Mouse (Mus musculus): ENCODE data around the gene Cenps. TPM values are rescaled to one million over a fixed set of nuclear protein-coding genes. Genes with fewer than 3 reads are reported as not detected.

Cenps gene
- polyA plus RNA-seq, 1 experiment from 2014 or later, result 72.8 TPM

GRCm38 (mm10) chr4:149150256-149150655 is 12.8 kb upstream of the Cenps start:
- Histone ChIP-seq H3K36me3 (peaks cover 64% of the 10 kb centered on the region), H3K27ac (replicated peaks) (no peak overlapping the region)
- WGBS, result 88% methylated on average over 11 of the region's 11 CpGs

GRCm38 (mm10) chr4:149149611-149150010 is 12.2 kb upstream of the Cenps start:
- Histone ChIP-seq H3K27ac (replicated peaks) (0 out of 2 replicates have a peak overlapping the region, but pooled peaks have one; percentile 9), H3K4me1 (peaks cover 21% of the 10 kb centered on the region), H3K9me3 (replicated peaks) (no peaks in the 10 kb centered on the region), H3K36me3 (peaks cover 57% of the 10 kb centered on the region), H3K4me3 (no peak overlapping the region), H3K27me3 (ENCODE audit: low read depth, poor library complexity, severe bottlenecking) (no peaks in the 10 kb centered on the region)
- DNase-seq (ENCODE audit: low spot score), result no peak
- WGBS, result 76% methylated on average over 7 of the region's 7 CpGs

More at GRCm38 (mm10) chr4:149150256-149150655, 12.8 kb upstream of the Cenps start:
- Histone ChIP-seq H3K27me3 (ENCODE audit: low read depth, poor library complexity, severe bottlenecking) (no peaks in the 10 kb centered on the region), H3K9me3 (replicated peaks) (no peaks in the 10 kb centered on the region), H3K4me3 (no peak overlapping the region), H3K4me1 (peaks cover 14% of the 10 kb centered on the region)
- no peak for DNase-seq (ENCODE audit: low spot score)

GRCm38 (mm10) chr4:149149196-149149595 is 11.8 kb upstream of the Cenps start:
- Histone ChIP-seq H3K27me3 (ENCODE audit: low read depth, poor library complexity, severe bottlenecking) (no peaks in the 10 kb centered on the region), H3K27ac (replicated peaks) (0 out of 2 replicates have a peak overlapping the region, but pooled peaks have one; percentile 9), H3K4me1 (peaks cover 22% of the 10 kb centered on the region), H3K9me3 (replicated peaks) (no peaks in the 10 kb centered on the region), H3K36me3 (peaks cover 53% of the 10 kb centered on the region), H3K4me3 (no peak overlapping the region)
- DNase-seq (ENCODE audit: low spot score), result no peak
- WGBS, result 86% methylated on average over 9 of the region's 9 CpGs

DNA sequence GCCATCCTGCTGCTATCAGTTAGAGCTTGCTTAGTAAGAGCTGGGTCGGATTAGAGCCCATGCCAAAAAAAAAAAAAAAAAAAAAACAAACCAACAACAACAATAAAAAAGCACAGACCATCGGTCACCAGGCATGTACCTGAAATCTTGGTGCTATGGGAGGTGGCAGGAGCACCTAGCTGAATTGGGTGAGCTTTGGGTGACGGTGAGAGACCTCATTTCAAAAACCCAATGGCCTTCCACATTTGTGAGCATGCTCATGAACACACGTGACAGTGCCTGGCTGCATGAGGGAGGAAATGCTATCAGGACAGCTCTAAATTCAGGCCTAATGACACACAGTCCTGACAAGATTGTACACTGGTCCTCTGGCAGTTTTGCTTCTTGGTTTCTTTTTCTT is 10.7 kb upstream of the Cenps start:
- Histone ChIP-seq H3K4me1 (peaks cover 22% of the 10 kb centered on the region), H3K4me3 (no peak overlapping the region), H3K9me3 (replicated peaks) (no peaks in the 10 kb centered on the region), H3K36me3 (peaks cover 42% of the 10 kb centered on the region), H3K27me3 (ENCODE audit: low read depth, poor library complexity, severe bottlenecking) (no peaks in the 10 kb centered on the region; the same call in 1 of the 2 replicates), H3K27ac (replicated peaks) (no peak overlapping the region)
- no peak for DNase-seq (ENCODE audit: low spot score)
- 83% methylated on average over 4 of the region's 4 CpGs for WGBS

DNA sequence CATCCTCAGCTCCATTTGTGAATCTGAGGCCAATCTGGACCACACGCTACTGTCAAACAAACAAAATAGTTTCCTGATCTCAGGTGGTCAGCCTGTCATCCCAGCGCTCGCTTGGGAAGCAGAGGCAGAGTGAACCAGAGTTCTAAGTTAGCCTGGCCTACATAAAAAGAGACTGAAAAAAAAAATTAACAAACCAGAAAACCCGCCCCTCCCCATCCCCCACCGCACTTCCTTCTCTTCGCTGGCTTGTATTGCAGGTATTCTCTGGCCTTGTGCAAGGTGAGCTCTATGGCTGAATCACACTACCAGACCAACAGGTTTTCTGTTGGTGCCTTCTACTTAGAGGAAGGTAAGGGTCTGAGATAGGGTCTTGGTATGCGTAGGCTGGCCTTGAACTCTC is 10.1 kb upstream of the Cenps start:
- H3K36me3 ChIP-seq, result peaks cover 37% of the 10 kb centered on the region
- DNase-seq (ENCODE audit: low spot score), result no peak
- WGBS, result 87% methylated on average over 7 of the region's 7 CpGs
- H3K27me3 ChIP-seq (ENCODE audit: low read depth, poor library complexity, severe bottlenecking), result no peaks in the 10 kb centered on the region; the same call in 1 of the 2 replicates
- H3K27ac ChIP-seq (replicated peaks), result no peak overlapping the region
- no peaks in the 10 kb centered on the region for H3K9me3 ChIP-seq (replicated peaks)
- no peak overlapping the region for H3K4me3 ChIP-seq
- H3K4me1 ChIP-seq, result peaks cover 22% of the 10 kb centered on the region

- Histone ChIP-seq H3K9me3 (replicated peaks) (no peaks in the 10 kb centered on the region), H3K27ac (replicated peaks) (peak overlapping the region; percentile 78), H3K4me1 (peaks cover 20% of the 10 kb centered on the region), H3K36me3 (peaks cover 13% of the 10 kb centered on the region), H3K4me3 (no peak overlapping the region), H3K27me3 (ENCODE audit: low read depth, poor library complexity, severe bottlenecking) (no peaks in the 10 kb centered on the region; the same call in 1 of the 2 replicates)
- WGBS, result 73% methylated on average over 4 of the region's 4 CpGs
- DNase-seq (ENCODE audit: low spot score), result no peak
Measured at GRCm38 (mm10) chr4:149145151-149145550, 7.7 kb upstream of the Cenps start.

GRCm38 (mm10) chr4:149144459-149144858 is 7.0 kb upstream of the Cenps start:
- peak overlapping the region; percentile 7; the same call in 1 of the 2 replicates for H3K4me3 ChIP-seq
- peaks cover 6% of the 10 kb centered on the region for H3K36me3 ChIP-seq
- peaks cover 20% of the 10 kb centered on the region for H3K4me1 ChIP-seq
- WGBS, result 5% methylated on average over 3 of the region's 3 CpGs
- H3K27me3 ChIP-seq (ENCODE audit: low read depth, poor library complexity, severe bottlenecking), result no peaks in the 10 kb centered on the region; the same call in 1 of the 2 replicates
- peak; percentile 86 for DNase-seq (ENCODE audit: low spot score)
- H3K27ac ChIP-seq (replicated peaks), result peak overlapping the region; percentile 78
- H3K9me3 ChIP-seq (replicated peaks), result no peaks in the 10 kb centered on the region

DNA sequence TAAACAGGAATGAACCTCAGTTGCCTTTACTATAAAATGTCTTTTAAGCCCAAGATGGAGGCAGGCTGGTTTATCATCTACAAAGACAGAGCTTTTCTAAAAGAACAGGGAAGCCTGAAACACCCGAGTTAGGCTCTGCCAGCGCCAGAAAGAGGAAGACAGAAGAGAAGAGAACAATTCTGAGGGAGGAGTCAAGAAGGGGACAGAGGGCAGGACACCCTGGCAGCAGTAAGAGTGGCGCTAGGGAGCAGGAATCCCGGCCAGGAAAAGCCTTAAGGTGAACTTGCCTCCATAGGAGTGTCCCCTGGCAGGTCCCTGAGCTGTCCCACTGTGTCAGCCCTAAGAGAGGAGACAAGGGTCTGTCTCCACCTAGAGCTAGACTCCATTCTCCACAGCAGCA is 6.2 kb upstream of the Cenps start:
- Histone ChIP-seq H3K36me3 (no peaks in the 10 kb centered on the region), H3K9me3 (replicated peaks) (no peaks in the 10 kb centered on the region), H3K4me3 (no peak overlapping the region), H3K27me3 (ENCODE audit: low read depth, poor library complexity, severe bottlenecking) (no peaks in the 10 kb centered on the region; the same call in 1 of the 2 replicates), H3K27ac (replicated peaks) (no peak overlapping the region), H3K4me1 (peaks cover 20% of the 10 kb centered on the region)
- no peak for DNase-seq (ENCODE audit: low spot score)
- WGBS, result 33% methylated on average over 4 of the region's 4 CpGs

GRCm38 (mm10) chr4:149138515-149138914 is 1.1 kb upstream of the Cenps start:
- Histone ChIP-seq H3K4me3 (no peak overlapping the region), H3K4me1 (peaks cover 11% of the 10 kb centered on the region), H3K27me3 (ENCODE audit: low read depth, poor library complexity, severe bottlenecking) (no peaks in the 10 kb centered on the region; the same call in 1 of the 2 replicates), H3K27ac (replicated peaks) (no peak overlapping the region), H3K36me3 (peaks cover 13% of the 10 kb centered on the region), H3K9me3 (replicated peaks) (no peaks in the 10 kb centered on the region)
- no peak for DNase-seq (ENCODE audit: low spot score)
- WGBS, result 85% methylated on average over 8 of the region's 8 CpGs

DNA sequence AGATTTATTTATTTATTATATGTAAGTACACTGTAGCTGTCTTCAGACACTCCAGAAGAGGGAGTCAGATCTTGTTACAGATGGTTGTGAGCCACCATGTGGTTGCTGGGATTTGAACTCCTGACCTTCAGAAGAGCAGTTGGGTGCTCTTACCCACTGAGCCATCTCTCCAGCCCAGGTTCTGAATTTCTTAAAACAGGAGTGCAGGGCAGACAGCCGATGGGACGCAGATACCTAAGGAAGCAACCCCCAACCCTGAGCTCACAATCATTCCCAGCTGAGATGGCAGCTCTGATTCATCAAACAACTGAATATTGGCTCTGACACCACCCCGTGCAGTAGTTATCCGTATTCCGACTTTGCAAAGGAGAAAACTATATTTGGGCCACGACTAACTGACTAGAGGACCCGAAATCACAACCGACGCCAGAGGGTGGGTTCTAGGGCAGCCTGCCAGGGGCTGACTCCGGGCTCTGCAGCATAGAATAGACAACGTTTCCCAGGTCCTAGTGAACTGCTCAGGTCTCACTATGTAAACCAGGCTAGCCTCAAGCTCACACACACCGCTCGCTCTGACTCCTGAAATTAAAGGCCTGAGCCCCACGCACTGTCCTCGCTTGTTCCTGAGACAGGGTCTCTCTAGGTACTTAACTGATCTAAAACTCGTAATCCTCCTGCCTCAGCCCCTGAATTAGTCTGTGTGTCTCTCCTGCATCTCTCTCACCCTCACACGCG is 1.1 kb downstream of the Cenps start:
- peaks cover 33% of the 10 kb centered on the region for H3K36me3 ChIP-seq
- 72% methylated on average over 18 of the region's 18 CpGs for WGBS
- peaks cover 20% of the 10 kb centered on the region for H3K4me1 ChIP-seq
- peak overlapping the region; percentile 93 for H3K27ac ChIP-seq (replicated peaks)
- no peaks in the 10 kb centered on the region for H3K9me3 ChIP-seq (replicated peaks)
- no peak for DNase-seq (ENCODE audit: low spot score)
- peak overlapping the region; percentile 60 for H3K4me3 ChIP-seq
- H3K27me3 ChIP-seq (ENCODE audit: low read depth, poor library complexity, severe bottlenecking), result no peaks in the 10 kb centered on the region

DNA sequence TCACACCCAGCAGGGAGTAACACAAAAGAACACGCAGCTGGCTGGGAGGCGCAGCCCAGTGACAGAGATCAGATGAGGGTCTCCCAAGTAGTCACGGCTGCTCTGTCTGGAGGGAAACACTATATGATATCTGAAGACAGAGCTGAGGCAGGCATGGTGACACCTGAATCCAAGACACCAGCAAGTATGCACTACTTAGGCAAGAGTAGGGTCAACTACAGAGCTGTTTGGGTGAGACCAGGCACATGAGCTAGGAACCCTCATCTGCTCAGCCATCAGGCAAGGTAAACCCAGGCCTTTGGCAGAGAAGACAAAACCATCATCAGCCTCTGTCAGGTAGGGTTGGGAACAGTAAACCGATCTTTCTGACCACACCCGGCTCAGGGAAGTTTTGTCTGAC is 4.0 kb downstream of the Cenps start:
- 0 out of 2 replicates have a peak overlapping the region, but pooled peaks have one; percentile 9 for H3K27ac ChIP-seq (replicated peaks)
- WGBS, result 83% methylated on average over 5 of the region's 5 CpGs
- no peak for DNase-seq (ENCODE audit: low spot score)
- H3K9me3 ChIP-seq (replicated peaks), result no peaks in the 10 kb centered on the region
- H3K36me3 ChIP-seq, result peaks cover 62% of the 10 kb centered on the region
- H3K4me3 ChIP-seq, result no peak overlapping the region
- H3K27me3 ChIP-seq (ENCODE audit: low read depth, poor library complexity, severe bottlenecking), result no peaks in the 10 kb centered on the region
- peaks cover 20% of the 10 kb centered on the region for H3K4me1 ChIP-seq

- Histone ChIP-seq H3K9me3 (replicated peaks) (no peaks in the 10 kb centered on the region), H3K4me3 (no peak overlapping the region), H3K36me3 (peaks cover 76% of the 10 kb centered on the region), H3K4me1 (peaks cover 26% of the 10 kb centered on the region), H3K27me3 (ENCODE audit: low read depth, poor library complexity, severe bottlenecking) (no peaks in the 10 kb centered on the region), H3K27ac (replicated peaks) (no peak overlapping the region)
- no peak for DNase-seq (ENCODE audit: low spot score)
- 93% methylated on average over 21 of the region's 21 CpGs for WGBS
Measured at GRCm38 (mm10) chr4:149131789-149132565, 5.5 kb downstream of the Cenps start.

Data from midbrain, embryonic 10.5 days (tissue).